Mouse (Mus musculus) macrophage (primary cell): ENCODE measurements around the gene Klk15. TPM values are rescaled to one million over a fixed set of nuclear protein-coding genes. Genes with fewer than 3 reads are reported as not detected.
"Not testable (repeated sequence)": the region's sequence is repeated elsewhere in the genome, so short reads cannot be mapped to it uniquely, and the experiment has no call there.

Experiments
- H3K27ac ChIP-seq: fragments of 350-480 bp; formaldehyde crosslinking; 2 replicates; pipeline ENCODE4 v1.9.0; 2021
- H3K36me3 ChIP-seq: fragments of 350-480 bp; formaldehyde crosslinking; 2 replicates; pipeline ENCODE4 v1.9.0; 2021; ENCODE audit errors: inconsistent target
- H3K4me3 ChIP-seq: fragments of 350-480 bp; formaldehyde crosslinking; 2 replicates; pipeline ENCODE4 v1.9.0; 2021; ENCODE audit errors: inconsistent target
- H3K79me2 ChIP-seq: fragments of 350-480 bp; formaldehyde crosslinking; 2 replicates; pipeline ENCODE4 v1.9.0; 2021; ENCODE audit errors: inconsistent target
- WGBS: methylation state at CpG from one replicate; pipeline ENCODE4 v1.1.7; 2026; ENCODE audit warnings: inconsistent platforms; ENCODE audit not compliant: missing documents; 5-methylcytosine and 5-hydroxymethylcytosine counted together
- polyA plus RNA-seq: library from polyadenylated mRNA; stranded (reverse); fragments of 250-400 nt; gene quantifications from 3 replicates; pipeline ENCODE4 v1.2.4, GENCODE M21; 2018; ENCODE audit warnings: inconsistent platforms

The Klk15 gene
- polyA plus RNA-seq, 1 experiment from 2014 or later = not detected

DNA sequence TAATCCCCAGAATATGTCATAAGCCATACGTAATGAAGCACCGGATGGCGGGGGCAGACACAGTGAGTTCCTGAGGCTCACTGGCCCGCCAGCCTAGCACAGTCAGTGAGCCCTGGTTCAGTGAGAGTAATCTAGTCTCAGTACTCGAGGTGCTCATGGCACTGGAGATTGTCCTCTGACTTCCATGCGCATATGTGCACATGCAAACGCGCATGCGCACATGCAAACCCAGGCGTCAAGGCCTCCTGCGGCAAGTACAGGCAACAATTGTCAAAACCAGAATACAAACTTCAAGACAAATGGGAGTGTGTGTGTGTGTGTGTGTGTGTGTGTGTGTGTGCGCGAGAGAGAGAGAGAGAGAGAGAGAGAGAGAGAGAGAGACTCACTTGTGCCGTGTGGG is 3.0 kb downstream of the Klk15 start:
- H3K27ac ChIP-seq = no peak overlapping the region
- WGBS = 92% methylated on average over 13 of the region's 14 CpGs
- H3K36me3 ChIP-seq = no peaks in the 10 kb centered on the region
- H3K4me3 ChIP-seq = no peak overlapping the region
- H3K79me2 ChIP-seq = no peaks in the 10 kb centered on the region

DNA sequence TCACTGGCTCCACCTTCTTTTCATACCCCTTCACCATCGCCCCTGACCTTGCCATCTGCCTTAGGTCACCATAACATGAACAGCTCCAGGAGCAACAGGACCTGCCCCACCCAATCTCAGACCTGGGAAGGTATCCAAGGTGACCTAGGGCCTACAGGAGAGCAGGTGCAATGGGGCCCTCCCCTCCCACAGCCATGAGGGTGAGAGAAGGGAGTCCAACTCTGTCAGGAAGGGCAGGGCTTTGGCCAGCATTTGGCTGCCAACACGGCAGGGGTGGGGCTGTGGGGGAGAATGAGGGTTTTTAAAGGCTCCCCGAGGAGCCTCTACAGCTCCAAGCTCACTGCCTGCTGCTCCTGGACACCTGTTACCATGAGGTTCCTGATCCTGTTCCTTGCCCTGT is 8.8 kb downstream of the Klk15 start:
- 72% methylated on average over 3 of the region's 3 CpGs for WGBS
- H3K4me3 ChIP-seq, H3K36me3 ChIP-seq, H3K27ac ChIP-seq, H3K79me2 ChIP-seq: not testable (repeated sequence)

DNA sequence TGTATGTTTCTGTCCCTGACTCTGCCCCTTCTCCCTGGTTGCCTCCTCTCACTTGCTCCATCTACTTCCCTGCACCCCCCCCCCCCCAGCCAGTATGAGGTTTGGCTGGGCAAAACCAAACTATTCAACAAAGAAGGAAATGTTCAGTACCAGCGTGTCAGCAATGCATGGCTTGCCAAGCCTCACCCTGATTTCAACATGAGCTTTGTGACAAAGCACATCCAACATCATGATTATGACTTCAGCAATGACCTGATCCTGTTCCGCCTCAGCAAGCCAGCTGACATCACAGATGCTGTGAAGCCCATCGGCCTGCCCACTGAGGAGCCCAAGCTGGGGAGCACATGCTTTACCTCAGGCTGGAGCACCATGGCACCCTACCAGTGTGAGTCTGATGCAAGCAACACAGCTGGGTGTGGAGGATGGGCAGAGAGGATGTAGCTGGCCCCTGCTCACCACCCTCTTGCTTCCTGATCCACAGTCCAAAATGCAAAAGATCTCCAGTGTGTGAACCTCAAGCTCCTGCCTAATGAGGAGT is 11.3 kb downstream of the Klk15 start:
- Histone ChIP-seq H3K36me3 (no peaks in the 10 kb centered on the region), H3K79me2 (no peaks in the 10 kb centered on the region), H3K4me3 (no peak overlapping the region), H3K27ac (no peak overlapping the region; the same call in none of the 2 replicates)
- 58% methylated on average over 3 of the region's 3 CpGs for WGBS

DNA sequence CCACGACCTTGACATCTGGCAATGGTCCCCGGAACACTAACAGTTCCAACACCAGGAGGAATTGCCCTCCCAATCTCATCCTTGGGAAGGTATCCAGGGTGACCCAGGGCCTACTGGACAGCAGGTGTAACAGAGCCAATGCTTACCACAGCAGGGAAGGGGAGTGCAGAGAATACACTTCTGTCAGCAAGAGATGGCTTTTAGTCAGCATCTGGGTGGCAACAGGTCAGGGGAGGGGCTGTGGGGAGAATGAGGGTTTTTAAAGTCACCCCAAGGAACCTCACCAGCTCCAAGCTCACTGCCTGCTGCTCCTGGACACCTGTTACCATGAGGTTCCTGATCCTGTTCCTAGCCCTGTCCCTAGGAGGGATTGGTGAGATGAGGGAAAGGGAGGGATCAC is 16.8 kb downstream of the Klk15 start, which contains the start of gene Klk1b8:
Gene Klk1b8, plus strand, starts transcription at position 301 of the 400 bp plus-strand sequence.
- Histone ChIP-seq H3K27ac (no peak within 1 kb of the TSS), H3K79me2 (no peaks in the 10 kb centered on the region), H3K36me3 (no peaks in the 10 kb centered on the region), H3K4me3 (no peak within 1 kb of the TSS)
- 73% methylated on average over 2 of the region's 2 CpGs for WGBS

DNA sequence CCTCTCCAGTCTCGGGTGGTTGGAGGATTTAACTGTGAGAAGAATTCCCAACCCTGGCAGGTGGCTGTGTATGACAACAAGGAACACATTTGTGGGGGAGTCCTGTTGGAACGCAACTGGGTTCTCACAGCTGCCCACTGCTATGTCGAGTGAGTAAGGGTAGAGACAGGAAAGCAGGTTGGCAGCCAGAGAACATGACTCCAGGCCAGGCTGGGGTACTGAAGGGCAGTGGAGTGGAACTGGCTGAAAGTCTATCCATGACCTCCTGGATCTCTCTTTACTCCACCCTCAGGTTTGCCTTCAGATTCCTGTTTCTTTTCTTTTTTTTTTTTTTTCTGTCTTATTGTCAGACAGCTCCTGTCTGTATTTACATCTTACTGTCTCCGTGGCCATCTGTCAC is 19.2 kb downstream of the Klk15 start:
- no peak overlapping the region for H3K27ac ChIP-seq
- no peak overlapping the region for H3K4me3 ChIP-seq
- H3K36me3 ChIP-seq = no peaks in the 10 kb centered on the region
- WGBS = 75% methylated on average over 4 of the region's 4 CpGs
- H3K79me2 ChIP-seq = no peaks in the 10 kb centered on the region

DNA sequence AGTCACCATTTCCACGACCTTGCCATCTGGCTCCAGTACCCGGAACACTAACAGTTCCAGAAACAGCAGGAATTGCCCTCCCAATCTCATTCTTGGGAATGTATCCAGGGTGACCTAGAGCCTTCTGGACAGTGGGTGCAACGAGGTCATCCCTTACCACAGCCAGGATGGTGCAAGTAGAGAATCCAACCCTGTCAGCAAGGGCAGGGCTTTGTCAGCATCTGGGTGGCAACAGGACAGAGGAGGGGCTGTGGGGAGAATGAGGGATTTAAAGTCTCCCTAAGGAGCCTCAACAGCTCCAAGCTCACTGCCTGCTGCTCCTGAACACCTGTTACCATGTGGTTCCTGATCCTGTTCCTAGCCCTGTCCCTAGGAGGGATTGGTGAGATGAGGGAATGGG is 32.9 kb downstream of the Klk15 start, which contains the start of gene Klk1b1:
Gene Klk1b1, plus strand, starts transcription at position 301 of the 400 bp plus-strand sequence.
- 70% methylated on average over 3 of the region's 3 CpGs for WGBS
- H3K27ac ChIP-seq = peak within 1 kb of the TSS; percentile 8; the same call in 1 of the 2 replicates
- H3K79me2 ChIP-seq = no peaks in the 10 kb centered on the region

DNA sequence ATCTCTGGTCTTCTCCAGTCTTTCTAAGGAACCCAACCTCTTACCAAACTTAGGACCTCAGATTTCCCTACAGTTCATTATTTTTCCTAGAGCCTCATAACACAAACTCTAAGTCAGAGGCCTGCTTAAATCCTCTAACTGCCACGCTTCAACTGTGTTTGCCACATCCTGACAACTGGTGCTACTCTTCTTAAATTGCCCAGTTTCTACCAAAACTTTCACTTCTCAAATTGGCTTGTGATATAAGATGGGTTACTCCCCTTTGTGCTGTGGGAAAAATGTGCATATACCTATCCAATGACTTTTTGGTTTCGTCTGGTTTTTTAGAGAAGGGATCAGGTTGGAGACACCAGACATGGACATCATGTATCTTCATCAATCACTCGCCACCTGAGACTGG is 33.5 kb downstream of the Klk15 start:
- H3K4me3 ChIP-seq = no peak overlapping the region
- 57% methylated on average over 3 of the region's 3 CpGs for WGBS

More for the DNA sequence above, 32.9 kb downstream of the Klk15 start, which contains the start of gene Klk1b1:
- H3K36me3 ChIP-seq = no peaks in the 10 kb centered on the region
- no peak within 1 kb of the TSS for H3K4me3 ChIP-seq

DNA sequence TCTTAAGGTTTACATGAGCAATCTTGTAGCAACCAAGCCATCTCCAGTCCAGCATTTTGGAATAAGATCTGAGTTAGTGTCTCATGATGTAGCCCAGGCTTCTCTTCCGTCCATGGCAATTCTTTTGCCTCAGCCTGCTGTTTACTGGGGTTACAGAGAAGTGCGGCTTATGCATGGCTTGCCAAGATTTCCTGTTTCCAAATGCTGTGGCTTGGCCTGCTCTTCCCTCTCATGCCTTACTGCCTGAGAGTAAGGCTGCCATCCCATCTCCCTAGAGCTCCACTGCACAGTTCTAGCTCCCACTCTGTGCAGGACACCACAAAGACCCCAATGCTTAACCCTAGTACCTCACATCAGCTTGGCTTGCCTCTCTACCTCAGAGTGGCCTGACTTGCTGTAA is 34.1 kb downstream of the Klk15 start:
- no peaks in the 10 kb centered on the region for H3K79me2 ChIP-seq
- H3K27ac ChIP-seq = peak overlapping the region; percentile 8; the same call in 1 of the 2 replicates
- H3K4me3 ChIP-seq = no peak overlapping the region
- H3K36me3 ChIP-seq = no peaks in the 10 kb centered on the region
- WGBS = 46% methylated on average over 2 of the region's 2 CpGs

More for the DNA sequence above, 33.5 kb downstream of the Klk15 start:
- Histone ChIP-seq H3K27ac (peak overlapping the region; percentile 8; the same call in 1 of the 2 replicates), H3K79me2 (no peaks in the 10 kb centered on the region), H3K36me3 (no peaks in the 10 kb centered on the region)

DNA sequence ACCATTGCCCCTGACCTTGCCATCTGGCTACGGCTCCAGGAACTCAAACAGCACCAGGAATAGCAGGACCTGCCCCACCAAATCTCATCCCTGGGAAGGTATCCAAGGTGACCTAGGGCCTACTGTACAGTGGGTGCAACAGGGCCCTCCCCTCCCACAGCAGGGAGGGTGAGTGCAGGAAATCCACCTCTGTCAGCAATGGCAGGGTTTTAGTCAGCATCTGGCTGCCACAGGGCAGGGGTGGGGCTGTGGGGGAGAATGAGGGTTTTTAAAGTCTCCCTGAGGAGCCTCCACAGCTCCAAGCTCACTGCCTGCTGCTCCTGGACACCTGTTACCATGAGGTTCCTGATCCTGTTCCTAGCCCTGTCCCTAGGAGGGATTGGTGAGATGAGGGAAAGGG is 42.2 kb downstream of the Klk15 start, which contains the start of gene Klk1b9:
Gene Klk1b9, plus strand, starts transcription at position 301 of the 400 bp plus-strand sequence.
- not testable (repeated sequence) for H3K27ac ChIP-seq, H3K79me2 ChIP-seq, H3K4me3 ChIP-seq, H3K36me3 ChIP-seq
- WGBS = 100% methylated on average over 1 of the region's 1 CpGs

DNA sequence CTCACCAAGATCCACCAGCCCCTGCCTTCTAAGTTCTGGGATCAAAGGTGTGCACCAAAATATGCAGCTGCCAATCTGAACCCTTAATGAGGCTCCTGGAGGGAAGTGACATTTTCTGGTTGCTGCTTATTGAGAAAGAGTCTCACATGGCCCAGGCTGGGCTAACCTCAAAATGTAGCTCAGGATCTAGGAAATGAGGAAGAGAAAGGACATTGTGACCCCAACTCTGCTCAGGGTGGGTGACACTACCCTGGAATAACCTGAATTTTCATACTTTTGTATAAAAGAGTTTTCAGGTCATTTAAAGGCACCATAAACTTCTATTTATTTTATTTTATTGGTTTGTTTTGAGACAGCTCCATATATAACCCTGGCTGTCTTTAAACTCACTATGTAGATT is 52.1 kb downstream of the Klk15 start:
- Histone ChIP-seq H3K36me3 (no peaks in the 10 kb centered on the region), H3K4me3 (no peak overlapping the region), H3K79me2 (no peaks in the 10 kb centered on the region), H3K27ac (peak overlapping the region; percentile 42)

Other genes starting within 250 kb of the Klk15 start
- gene Klk14, start 243.3 kb upstream of the Klk15 start, polyA plus RNA-seq = not detected in 3 replicates
- not detected in 3 replicates for gene Klk13, start 221.2 kb upstream of the Klk15 start, polyA plus RNA-seq
- gene Klk12, start 164.8 kb upstream of the Klk15 start, polyA plus RNA-seq = not detected in 3 replicates
- gene Klk11, start 159.1 kb upstream of the Klk15 start, polyA plus RNA-seq = not detected in 3 replicates
- gene Klk10, start 152.7 kb upstream of the Klk15 start, polyA plus RNA-seq = not detected in 3 replicates
- not detected in 3 replicates for gene Klk9, start 141.8 kb upstream of the Klk15 start, polyA plus RNA-seq
- not detected in 3 replicates for gene Klk8, start 136.2 kb upstream of the Klk15 start, polyA plus RNA-seq
- not detected in 3 replicates for gene Klk7, start 122.4 kb upstream of the Klk15 start, polyA plus RNA-seq
- not detected in 3 replicates for gene Klk6, start 109.2 kb upstream of the Klk15 start, polyA plus RNA-seq
- not detected in 3 replicates for gene Klk5, start 91.8 kb upstream of the Klk15 start, polyA plus RNA-seq
- not detected in 3 replicates for gene Klk4, start 52.6 kb upstream of the Klk15 start, polyA plus RNA-seq
- gene Klk1b8, start 16.9 kb downstream of the Klk15 start, polyA plus RNA-seq = not detected in 3 replicates
- 0.91 to 5.8 TPM (median 2.6 TPM) in 3 replicates for gene Klk1b1, start 33.0 kb downstream of the Klk15 start, polyA plus RNA-seq
- gene Klk1b9, start 42.3 kb downstream of the Klk15 start, polyA plus RNA-seq = 0.40 TPM in 1 of 3 replicates, not detected in the others
- 8.0 to 74.1 TPM (median 17.4 TPM) in 3 replicates for gene Klk1b11, start 62.1 kb downstream of the Klk15 start, polyA plus RNA-seq
- not detected in 3 replicates for gene Klk1b26, start 78.4 kb downstream of the Klk15 start, polyA plus RNA-seq
- gene Klk1b27, start 118.5 kb downstream of the Klk15 start, polyA plus RNA-seq = 0.66 to 0.87 TPM in 2 of 3 replicates, not detected in the other
- not detected in 3 replicates for gene Klk1b21, start 168.6 kb downstream of the Klk15 start, polyA plus RNA-seq
- not detected in 3 replicates for gene Klk1b22, start 178.9 kb downstream of the Klk15 start, polyA plus RNA-seq
- gene Klk1b16, start 203.0 kb downstream of the Klk15 start, polyA plus RNA-seq = not detected in 3 replicates